Mouse (Mus musculus) heart, postnatal 0 days (tissue): ENCODE data around the gene Cd7.

ENCODE experiments used
- CTCF ChIP-seq: IDR thresholded peaks from 2 replicates; pipeline ENCODE4 v1.5.1; 2016; ENCODE audit warnings: antibody characterized with exemption, control low read depth, low read depth
- EP300 ChIP-seq: IDR thresholded peaks from 2 replicates; pipeline ENCODE4 v1.6.1; 2016; ENCODE audit warnings: antibody characterized with exemption, low read depth

DNA sequence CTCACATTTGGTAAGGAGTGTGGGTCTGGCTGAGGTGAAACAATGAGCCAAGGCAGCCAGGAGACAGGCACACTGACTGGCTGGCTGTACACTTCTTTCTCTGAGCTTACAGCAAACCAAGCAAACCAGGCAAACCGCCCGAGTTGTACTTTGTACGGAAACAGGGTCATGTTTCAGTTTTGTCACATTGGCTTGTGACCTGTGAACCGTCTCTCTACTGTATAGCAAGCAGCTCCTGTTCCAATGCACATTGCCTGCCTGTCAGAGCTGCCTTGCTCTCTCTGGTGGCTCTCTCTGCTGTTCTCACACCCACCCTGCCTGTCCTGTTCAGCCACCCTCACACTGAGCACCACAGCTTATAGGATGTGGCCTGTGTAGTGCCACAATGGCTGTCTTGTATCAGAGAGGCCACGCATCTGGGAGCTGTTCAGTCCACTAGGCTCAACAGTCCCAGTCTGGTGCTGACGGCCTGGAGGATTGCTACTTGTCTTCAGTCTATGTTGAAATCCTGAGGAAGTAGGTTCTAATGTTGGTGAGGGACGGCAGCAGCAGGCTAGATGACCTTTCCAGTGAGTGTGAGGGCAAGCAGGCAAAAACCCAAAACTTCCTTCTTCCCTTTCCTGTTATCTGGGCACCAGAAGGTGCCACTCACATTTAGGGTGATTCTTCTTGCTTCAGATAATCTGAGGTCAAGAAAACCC is 17.5 kb upstream of the Cd7 start:
- TF ChIP-seq CTCF (no peak), EP300 (no peak)
